Mouse (Mus musculus) monocyte, adult 2 months (primary cell): ENCODE measurements around the gene Arhgef16.

Source experiments
- DNase-seq, 2 experiments: peaks; one replicate each; pipeline ENCODE4 v3.0.0; 2022; ENCODE audit warnings: low spot score in 2 of 2, low read depth in 1 of 2

Arhgef16 gene

DNA sequence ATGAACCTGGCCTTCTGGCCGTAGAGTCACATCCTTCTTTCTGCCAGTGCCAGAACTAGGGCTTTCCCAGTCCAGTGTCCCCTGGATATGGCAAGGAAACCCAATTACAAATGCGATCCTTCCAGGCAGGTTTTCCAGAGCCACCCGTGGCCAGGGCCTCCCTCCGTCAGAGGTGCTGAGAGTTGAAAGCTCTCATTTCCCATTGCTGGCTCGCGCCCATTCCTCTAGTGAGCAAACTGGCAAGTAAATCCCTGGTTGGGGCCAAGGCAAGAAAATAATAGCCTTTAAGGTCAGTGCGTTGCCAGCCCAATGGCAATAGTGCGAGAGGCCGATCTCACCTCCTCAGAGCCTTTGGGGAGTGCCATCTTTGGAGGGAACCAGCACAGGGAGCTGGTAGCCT is 71.9 kb downstream of the Arhgef16 start:
- no peak for DNase-seq
